Mouse (Mus musculus) embryonic facial prominence, embryonic 14.5 days (tissue): Measurements from ENCODE around the gene H2-Ab1. TPM values are rescaled to one million over a fixed set of nuclear protein-coding genes. Genes with fewer than 3 reads are reported as not detected.
"Not testable (repeated sequence)": the region's sequence is repeated elsewhere in the genome, so short reads cannot be mapped to it uniquely, and the experiment has no call there.

Experiments used
- ATAC-seq: fragments of 200-750 bp; cut with Nextera tagmentation; 2 replicates; pipeline ENCODE4 v1.8.0; 2017; ENCODE audit warnings: low read depth, moderate number of reproducible peaks, moderate TSS enrichment
- DNase-seq: peaks from one replicate; pipeline ENCODE4 v3.0.0-alpha.2; 2015; ENCODE audit warnings: low spot score
- H3K27ac ChIP-seq: fragments of 300-500 bp; sonication (generic); replicated peaks from 2 replicates; pipeline ENCODE4 v1.5.1; 2014; ENCODE audit warnings: low read depth, mild to moderate bottlenecking, low read length, moderate library complexity
- H3K27me3 ChIP-seq: fragments of 300-500 bp; sonication (generic); replicated peaks from 2 replicates; pipeline ENCODE4 v1.6.1; 2014; ENCODE audit warnings: low read length; ENCODE audit not compliant: control insufficient read depth, insufficient read depth
- H3K36me3 ChIP-seq: fragments of 300-500 bp; sonication (generic); 2 replicates; pipeline ENCODE4 v1.6.1; 2014; ENCODE audit warnings: low read length, mixed read lengths; ENCODE audit not compliant: control insufficient read depth, insufficient read depth
- H3K4me1 ChIP-seq: fragments of 300-500 bp; sonication (generic); 2 replicates; pipeline ENCODE4 v1.6.1; 2014; ENCODE audit warnings: antibody characterized with exemption, low read length; ENCODE audit not compliant: control insufficient read depth, insufficient read depth
- H3K4me2 ChIP-seq: fragments of 300-500 bp; sonication (generic); 2 replicates; pipeline ENCODE4 v1.6.1; 2014; ENCODE audit warnings: low read depth, mild to moderate bottlenecking, low read length, moderate library complexity, mixed read lengths
- H3K4me3 ChIP-seq: fragments of 300-500 bp; sonication (generic); 2 replicates; pipeline ENCODE4 v1.5.1; 2014; ENCODE audit warnings: low read depth, mild to moderate bottlenecking, low read length
- H3K9ac ChIP-seq: fragments of 300-500 bp; sonication (generic); 2 replicates; pipeline ENCODE4 v1.6.1; 2014; ENCODE audit warnings: low read depth, mild to moderate bottlenecking, low read length, moderate library complexity, mixed read lengths
- H3K9me3 ChIP-seq: fragments of 300-500 bp; sonication (generic); 2 replicates; pipeline ENCODE4 v1.6.1; 2016; ENCODE audit warnings: low read length; ENCODE audit not compliant: control insufficient read depth
- WGBS: fragments of 180-500 bp; shearing (Covaris S2); extraction: QIAGEN DNeasy Blood & Tissue Kit; methylation state at CpG from one replicate; pipeline ENCODE4 v1.1.7; 2014; 5-methylcytosine and 5-hydroxymethylcytosine counted together
- polyA plus RNA-seq: library from polyadenylated mRNA; unstranded; fragments of >200 nt; fragmentation: Nextera tagmentation; extraction: Ambion mirVana; gene quantifications from 2 replicates; pipeline ENCODE4 v1.2.1, GENCODE M21; 2014

H2-Ab1 gene
- polyA plus RNA-seq, 1 experiment from 2014 or later = 9.4 TPM

- no peak overlapping the region for H3K4me3 ChIP-seq
- no peaks in the 10 kb centered on the region for H3K9me3 ChIP-seq
- H3K27ac ChIP-seq = no peak overlapping the region
- ATAC-seq (no peak), DNase-seq (no peak)
- WGBS = 86% methylated on average over 8 of the region's 8 CpGs
- H3K27me3 ChIP-seq = peaks cover 31% of the 10 kb centered on the region
- no peak overlapping the region for H3K4me2 ChIP-seq
- H3K9ac ChIP-seq = no peak overlapping the region
- H3K4me1 ChIP-seq = no peaks in the 10 kb centered on the region
- no peaks in the 10 kb centered on the region for H3K36me3 ChIP-seq
Observed at GRCm38 (mm10) chr17:34217216-34217928, 40.1 kb upstream of the H2-Ab1 start.

GRCm38 (mm10) chr17:34217986-34218385 is 39.5 kb upstream of the H2-Ab1 start:
- no peaks in the 10 kb centered on the region for H3K9me3 ChIP-seq
- no peak overlapping the region for H3K9ac ChIP-seq
- peaks cover 25% of the 10 kb centered on the region for H3K27me3 ChIP-seq
- H3K4me3 ChIP-seq = no peak overlapping the region
- no peaks in the 10 kb centered on the region for H3K4me1 ChIP-seq
- no peaks in the 10 kb centered on the region for H3K36me3 ChIP-seq
- 87% methylated on average over 5 of the region's 5 CpGs for WGBS
- H3K4me2 ChIP-seq = no peak overlapping the region
- H3K27ac ChIP-seq = no peak overlapping the region
- ATAC-seq = no peak
- DNase-seq = no peak

- WGBS = 81% methylated on average over 10 of the region's 11 CpGs
- ATAC-seq = no peak
Observed at GRCm38 (mm10) chr17:34218675-34219074, 38.8 kb upstream of the H2-Ab1 start.

GRCm38 (mm10) chr17:34219096-34219495 is 38.4 kb upstream of the H2-Ab1 start:
- not testable (repeated sequence) for H3K36me3 ChIP-seq, H3K4me3 ChIP-seq, H3K27ac ChIP-seq, H3K9me3 ChIP-seq, DNase-seq, ATAC-seq, H3K9ac ChIP-seq, H3K4me2 ChIP-seq, H3K4me1 ChIP-seq
- 89% methylated on average over 7 of the region's 11 CpGs for WGBS
- peaks cover 14% of the 10 kb centered on the region for H3K27me3 ChIP-seq

More at GRCm38 (mm10) chr17:34218675-34219074, 38.8 kb upstream of the H2-Ab1 start:
- Histone ChIP-seq H3K9ac (no peak overlapping the region), H3K27me3 (peaks cover 18% of the 10 kb centered on the region), H3K9me3 (no peaks in the 10 kb centered on the region), H3K4me3 (no peak overlapping the region), H3K4me2 (no peak overlapping the region), H3K27ac (no peak overlapping the region), H3K36me3 (no peaks in the 10 kb centered on the region), H3K4me1 (no peaks in the 10 kb centered on the region)
- DNase-seq = peak; percentile 33

GRCm38 (mm10) chr17:34219801-34220200 is 37.7 kb upstream of the H2-Ab1 start:
- H3K9me3 ChIP-seq, H3K27me3 ChIP-seq, H3K27ac ChIP-seq, H3K9ac ChIP-seq, H3K4me1 ChIP-seq, H3K4me3 ChIP-seq, ATAC-seq, DNase-seq, H3K36me3 ChIP-seq, H3K4me2 ChIP-seq: not testable (repeated sequence)
- WGBS = 92% methylated on average over 3 of the region's 7 CpGs

GRCm38 (mm10) chr17:34220401-34220800 is 37.1 kb upstream of the H2-Ab1 start:
- peaks cover 11% of the 10 kb centered on the region; the same call in 1 of the 2 replicates for H3K9me3 ChIP-seq
- 98% methylated on average over 5 of the region's 16 CpGs for WGBS
- H3K36me3 ChIP-seq, H3K4me2 ChIP-seq, ATAC-seq, H3K27me3 ChIP-seq, H3K4me1 ChIP-seq, H3K4me3 ChIP-seq, H3K9ac ChIP-seq, H3K27ac ChIP-seq, DNase-seq: not testable (repeated sequence)

- Histone ChIP-seq H3K9ac (no peak overlapping the region), H3K4me3 (no peak overlapping the region), H3K27me3 (no peaks in the 10 kb centered on the region), H3K9me3 (peaks cover 11% of the 10 kb centered on the region; the same call in 1 of the 2 replicates), H3K4me1 (no peaks in the 10 kb centered on the region), H3K36me3 (no peaks in the 10 kb centered on the region), H3K27ac (no peak overlapping the region), H3K4me2 (no peak overlapping the region)
- ATAC-seq (no peak), DNase-seq (no peak)
- 92% methylated on average over 3 of the region's 3 CpGs for WGBS
Observed at GRCm38 (mm10) chr17:34224816-34225215, 32.7 kb upstream of the H2-Ab1 start.

GRCm38 (mm10) chr17:34225426-34225825 is 32.1 kb upstream of the H2-Ab1 start:
- Histone ChIP-seq H3K9ac (no peak overlapping the region), H3K27me3 (no peaks in the 10 kb centered on the region), H3K4me2 (no peak overlapping the region), H3K9me3 (peaks cover 11% of the 10 kb centered on the region; the same call in 1 of the 2 replicates), H3K4me3 (no peak overlapping the region), H3K27ac (no peak overlapping the region), H3K4me1 (no peaks in the 10 kb centered on the region), H3K36me3 (no peaks in the 10 kb centered on the region)
- WGBS = 98% methylated on average over 8 of the region's 8 CpGs
- ATAC-seq (no peak), DNase-seq (no peak)

GRCm38 (mm10) chr17:34225911-34226310 is 31.6 kb upstream of the H2-Ab1 start:
- H3K36me3 ChIP-seq, ATAC-seq: not testable (repeated sequence)

More at GRCm38 (mm10) chr17:34225911-34226310, 31.6 kb upstream of the H2-Ab1 start:
- not testable (repeated sequence) for H3K9ac ChIP-seq, H3K4me2 ChIP-seq, H3K4me1 ChIP-seq, H3K4me3 ChIP-seq, H3K27me3 ChIP-seq, DNase-seq, H3K27ac ChIP-seq
- H3K9me3 ChIP-seq = peaks cover 11% of the 10 kb centered on the region; the same call in 1 of the 2 replicates
- 99% methylated on average over 13 of the region's 23 CpGs for whole genome bisulfite sequencing
